Mouse (Mus musculus) heart, embryonic 13.5 days (tissue): ENCODE data around the gene Commd1. TPM values are rescaled to one million over a fixed set of nuclear protein-coding genes. Genes with fewer than 3 reads are reported as not detected.

ENCODE experiments used
- ATAC-seq: fragments of 200-750 bp; cut with Nextera tagmentation; 2 replicates; pipeline ENCODE4 v1.8.0; 2017; ENCODE audit warnings: moderate TSS enrichment; ENCODE audit not compliant: insufficient number of reproducible peaks, low FRiP score, low TSS enrichment; ENCODE audit errors: extremely low read depth
- H3K27ac ChIP-seq: fragments of 300-500 bp; sonication (generic); replicated peaks from 2 replicates; pipeline ENCODE4 v1.5.1; 2015; ENCODE audit warnings: moderate library complexity, mild to moderate bottlenecking, inconsistent platforms
- H3K27me3 ChIP-seq: fragments of 300-500 bp; sonication (generic); replicated peaks from 2 replicates; pipeline ENCODE4 v1.6.1; 2015; ENCODE audit warnings: mild to moderate bottlenecking, inconsistent platforms
- H3K36me3 ChIP-seq: fragments of 300-500 bp; sonication (generic); 2 replicates; pipeline ENCODE4 v1.6.1; 2015; ENCODE audit warnings: mild to moderate bottlenecking, inconsistent platforms
- H3K4me1 ChIP-seq: fragments of 300-500 bp; sonication (generic); 2 replicates; pipeline ENCODE4 v1.6.1; 2015; ENCODE audit warnings: inconsistent platforms
- H3K4me2 ChIP-seq: fragments of 300-500 bp; sonication (generic); 2 replicates; pipeline ENCODE4 v1.6.1; 2015; ENCODE audit warnings: inconsistent platforms, mild to moderate bottlenecking, moderate library complexity
- H3K4me3 ChIP-seq: fragments of 300-500 bp; sonication (generic); 2 replicates; pipeline ENCODE4 v1.5.1; 2015; ENCODE audit warnings: moderate library complexity, mild to moderate bottlenecking, inconsistent platforms
- H3K9ac ChIP-seq: fragments of 300-500 bp; sonication (generic); 2 replicates; pipeline ENCODE4 v1.6.1; 2015; ENCODE audit warnings: inconsistent platforms, mild to moderate bottlenecking, moderate library complexity
- H3K9me3 ChIP-seq: fragments of 300-500 bp; sonication (generic); 2 replicates; pipeline ENCODE4 v1.6.1; 2016; ENCODE audit warnings: inconsistent platforms
- WGBS: fragments of 180-500 bp; shearing (Covaris S2); methylation state at CpG from one replicate; pipeline ENCODE4 v1.1.7; 2015; ENCODE audit warnings: mixed read lengths; 5-methylcytosine and 5-hydroxymethylcytosine counted together
- polyA plus RNA-seq: library from polyadenylated mRNA; unstranded; fragments of >200 nt; fragmentation: Nextera tagmentation; extraction: Ambion mirVana; gene quantifications from 2 replicates; pipeline ENCODE4 v1.2.1, GENCODE M21; 2015

Gene Commd1
- polyA plus RNA-seq, 1 experiment from 2014 or later: 309 TPM

DNA sequence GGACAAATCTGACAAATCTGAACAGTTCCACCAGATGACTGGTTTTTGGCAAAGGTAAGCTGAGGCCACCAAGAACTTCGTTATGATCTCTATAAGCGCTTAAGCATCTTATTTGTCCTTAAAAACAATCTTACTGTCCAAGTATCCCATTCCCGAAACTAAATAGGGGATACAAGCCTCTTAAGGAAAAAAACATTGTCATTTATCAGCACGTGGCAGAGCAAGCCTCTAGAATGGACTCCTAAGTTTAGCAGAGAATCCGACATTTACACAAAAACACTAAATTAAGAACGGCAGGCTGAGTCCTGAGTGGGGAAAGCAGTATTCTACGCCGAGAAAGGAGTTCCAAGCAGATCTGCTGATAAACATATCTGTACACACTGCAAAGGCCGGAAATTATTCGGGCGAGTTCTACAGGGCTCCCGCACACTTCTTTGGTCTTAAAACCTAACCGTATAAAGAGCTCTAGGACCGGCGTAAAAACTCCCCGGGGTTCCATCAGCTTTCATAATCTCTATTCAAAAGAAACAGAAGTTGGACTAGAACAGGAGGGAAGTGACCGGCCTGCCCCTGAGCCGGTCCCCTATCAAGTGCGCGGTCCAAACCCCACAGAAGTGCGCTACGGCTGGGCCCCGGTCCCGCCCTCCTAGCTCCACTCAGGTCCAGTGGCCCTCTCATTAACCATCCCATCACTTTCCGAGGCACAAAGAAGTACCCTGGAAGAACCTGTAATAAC lies 124.3 kb downstream of the Commd1 start:
- 23% methylated on average over 25 of the region's 25 CpGs for WGBS
- Histone ChIP-seq H3K36me3 (no peaks in the 10 kb centered on the region), H3K27ac (no peak overlapping the region), H3K4me2 (peak overlapping the region; percentile 100), H3K9ac (peak overlapping the region; percentile 88), H3K4me1 (peaks cover 27% of the 10 kb centered on the region), H3K9me3 (no peaks in the 10 kb centered on the region), H3K27me3 (peaks cover 20% of the 10 kb centered on the region), H3K4me3 (peak overlapping the region; percentile 85)
- ATAC-seq: no peak

DNA sequence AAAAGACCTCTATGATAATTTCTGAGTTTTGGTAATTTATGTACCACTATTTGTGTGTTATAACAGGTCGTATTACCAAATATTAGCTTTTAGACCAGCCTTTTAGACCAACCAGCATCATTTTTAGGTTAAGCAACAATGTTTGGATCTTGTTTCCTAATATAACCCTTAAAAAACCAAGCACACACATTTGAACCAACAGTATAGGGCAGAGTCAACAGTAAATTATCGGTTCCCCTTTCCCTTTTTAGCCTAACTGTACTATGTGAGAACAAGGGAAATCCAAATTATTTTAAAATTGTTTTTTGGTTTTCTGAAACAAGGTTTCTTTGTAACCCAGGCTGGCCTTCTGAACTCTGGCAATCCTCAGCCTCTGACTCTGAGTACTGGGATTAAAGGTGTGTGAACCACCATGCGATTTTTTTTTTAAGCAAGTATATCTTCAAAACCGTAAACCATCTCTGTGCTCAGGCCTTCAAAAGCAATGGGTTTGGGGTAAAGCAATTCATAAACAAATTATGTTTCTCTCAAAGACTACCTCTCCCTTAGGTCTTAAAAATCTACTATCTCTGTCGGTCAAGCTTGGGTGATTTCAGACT lies 125.0 kb downstream of the Commd1 start:
- Histone ChIP-seq H3K9ac (no peak overlapping the region), H3K27ac (no peak overlapping the region), H3K27me3 (peaks cover 20% of the 10 kb centered on the region), H3K36me3 (no peaks in the 10 kb centered on the region), H3K4me2 (peak overlapping the region; percentile 100), H3K9me3 (no peaks in the 10 kb centered on the region), H3K4me1 (peaks cover 33% of the 10 kb centered on the region), H3K4me3 (peak overlapping the region; percentile 85; the same call in 1 of the 2 replicates)
- WGBS: 80% methylated on average over 5 of the region's 5 CpGs
- ATAC-seq: no peak

DNA sequence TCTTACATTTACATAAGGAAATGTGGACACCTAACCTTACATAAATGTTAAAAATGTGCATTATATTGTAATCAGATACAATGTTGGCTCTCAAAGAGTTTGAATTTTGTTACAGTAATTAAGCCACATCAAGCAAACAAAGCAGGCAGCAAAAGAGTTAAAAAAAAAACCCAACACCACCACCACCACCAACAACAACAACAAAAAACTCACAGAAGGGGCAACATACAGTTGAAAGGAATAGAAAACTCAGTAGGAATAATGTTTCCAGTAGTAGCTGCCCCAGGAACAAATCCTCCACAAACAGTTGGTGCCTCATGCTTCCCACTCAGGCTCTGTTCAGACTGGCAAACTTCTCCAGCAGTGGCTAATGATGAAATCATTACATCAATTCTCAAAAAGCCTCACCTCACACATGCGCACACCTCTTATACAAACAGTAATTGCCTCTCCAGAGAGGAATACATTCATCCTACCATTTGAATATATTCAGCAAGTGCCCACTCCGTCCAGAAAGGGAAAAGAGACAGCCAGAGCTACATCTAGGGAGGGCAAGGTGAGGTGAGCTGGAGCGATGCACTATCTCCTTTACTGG lies 125.7 kb downstream of the Commd1 start:
- 85% methylated on average over 3 of the region's 3 CpGs for WGBS
- Histone ChIP-seq H3K27ac (no peak overlapping the region), H3K27me3 (peaks cover 20% of the 10 kb centered on the region), H3K9me3 (no peaks in the 10 kb centered on the region), H3K36me3 (no peaks in the 10 kb centered on the region), H3K9ac (no peak overlapping the region), H3K4me3 (no peak overlapping the region), H3K4me2 (no peak overlapping the region), H3K4me1 (peaks cover 33% of the 10 kb centered on the region)
- no peak for ATAC-seq

DNA sequence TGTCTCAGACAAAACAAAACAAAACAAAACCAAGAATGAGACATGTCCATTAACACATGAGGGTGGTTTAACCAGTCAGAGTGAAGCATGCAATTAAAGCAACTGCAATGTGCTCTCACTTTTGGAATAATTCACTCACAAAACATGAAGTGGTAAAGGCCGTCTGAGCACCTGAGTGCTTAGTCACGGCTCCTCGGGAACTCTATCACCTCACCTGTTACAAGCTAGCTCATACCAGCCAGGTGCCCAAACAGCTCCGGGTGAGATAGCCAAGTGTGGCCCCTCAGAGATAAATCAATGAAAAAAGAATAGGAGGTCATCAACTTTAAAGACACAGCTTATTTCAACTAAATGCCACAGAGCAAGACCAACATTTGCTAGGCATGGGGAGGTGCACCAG lies 127.6 kb downstream of the Commd1 start:
- ATAC-seq: no peak
- no peak overlapping the region for H3K4me3 ChIP-seq
- H3K4me1 ChIP-seq: peaks cover 45% of the 10 kb centered on the region
- H3K9me3 ChIP-seq: no peaks in the 10 kb centered on the region
- H3K27me3 ChIP-seq: peaks cover 20% of the 10 kb centered on the region
- no peak overlapping the region for H3K9ac ChIP-seq
- H3K27ac ChIP-seq: no peak overlapping the region
- no peak overlapping the region for H3K4me2 ChIP-seq
- no peaks in the 10 kb centered on the region for H3K36me3 ChIP-seq
- WGBS: 75% methylated on average over 4 of the region's 4 CpGs

DNA sequence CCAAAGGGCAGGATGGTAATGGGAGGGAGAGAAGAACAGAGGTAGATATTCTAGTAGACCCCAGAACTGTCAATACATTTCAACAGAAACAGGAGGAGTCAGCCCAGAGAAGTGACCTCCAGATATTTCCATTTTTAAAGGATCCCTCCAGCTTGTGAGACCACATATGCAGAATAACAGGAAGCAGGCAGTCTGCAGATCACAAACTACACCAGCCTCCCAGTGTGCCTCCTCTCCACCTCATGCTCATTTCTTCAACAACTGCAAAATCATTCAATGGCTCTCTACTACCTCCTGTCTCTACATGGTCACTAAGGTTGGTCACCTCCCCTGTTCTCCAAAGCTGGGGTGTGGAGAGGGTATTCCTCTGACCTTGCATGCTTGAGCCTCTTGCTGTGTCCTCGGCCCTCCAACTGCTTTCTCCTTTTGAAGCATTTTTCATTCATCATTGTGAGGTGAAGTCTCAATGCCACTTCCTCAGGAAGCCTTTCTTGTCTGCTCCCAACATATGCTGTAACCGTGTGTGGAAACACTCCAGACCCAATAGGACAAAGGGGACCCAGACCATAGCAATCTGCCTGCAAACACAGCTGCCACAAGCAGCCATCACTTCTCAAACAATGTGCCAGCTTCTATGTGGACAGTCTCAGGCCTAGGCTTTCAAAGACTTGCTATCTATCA lies 128.6 kb downstream of the Commd1 start:
- H3K27ac ChIP-seq: peak overlapping the region; percentile 58; the same call in 1 of the 2 replicates
- WGBS: 34% methylated on average over 2 of the region's 2 CpGs
- ATAC-seq: no peak

DNA sequence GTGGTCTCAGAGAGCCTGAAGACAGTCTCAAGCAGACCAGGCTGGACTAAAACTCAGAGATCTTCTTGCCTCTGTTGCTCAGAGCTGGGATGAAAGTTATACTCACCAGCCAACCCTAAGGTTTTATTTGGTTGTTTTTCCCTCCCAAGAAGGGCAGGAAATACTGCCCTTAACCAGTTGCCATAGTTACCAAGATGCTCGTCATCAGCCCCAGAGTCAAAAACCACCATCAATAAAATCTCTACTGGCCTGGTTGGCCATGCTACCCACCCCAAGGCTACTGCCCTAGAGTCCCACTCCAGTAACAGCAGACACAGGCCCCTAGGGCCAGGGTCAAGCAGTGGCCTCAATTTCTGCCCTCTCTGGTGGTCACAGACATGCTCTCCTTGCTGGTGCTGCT lies 129.7 kb downstream of the Commd1 start:
- H3K27me3 ChIP-seq: peaks cover 6% of the 10 kb centered on the region
- no peaks in the 10 kb centered on the region for H3K36me3 ChIP-seq
- no peak overlapping the region for H3K4me3 ChIP-seq
- no peaks in the 10 kb centered on the region for H3K9me3 ChIP-seq
- no peak overlapping the region for H3K27ac ChIP-seq
- peaks cover 53% of the 10 kb centered on the region for H3K4me1 ChIP-seq
- 75% methylated on average over 1 of the region's 1 CpGs for WGBS
- H3K4me2 ChIP-seq: no peak overlapping the region
- no peak for ATAC-seq
- H3K9ac ChIP-seq: no peak overlapping the region

More for the DNA sequence above, 128.6 kb downstream of the Commd1 start:
- Histone ChIP-seq H3K27me3 (peaks cover 16% of the 10 kb centered on the region), H3K36me3 (no peaks in the 10 kb centered on the region), H3K9ac (no peak overlapping the region), H3K4me3 (no peak overlapping the region), H3K4me2 (no peak overlapping the region), H3K9me3 (no peaks in the 10 kb centered on the region), H3K4me1 (peaks cover 51% of the 10 kb centered on the region)

DNA sequence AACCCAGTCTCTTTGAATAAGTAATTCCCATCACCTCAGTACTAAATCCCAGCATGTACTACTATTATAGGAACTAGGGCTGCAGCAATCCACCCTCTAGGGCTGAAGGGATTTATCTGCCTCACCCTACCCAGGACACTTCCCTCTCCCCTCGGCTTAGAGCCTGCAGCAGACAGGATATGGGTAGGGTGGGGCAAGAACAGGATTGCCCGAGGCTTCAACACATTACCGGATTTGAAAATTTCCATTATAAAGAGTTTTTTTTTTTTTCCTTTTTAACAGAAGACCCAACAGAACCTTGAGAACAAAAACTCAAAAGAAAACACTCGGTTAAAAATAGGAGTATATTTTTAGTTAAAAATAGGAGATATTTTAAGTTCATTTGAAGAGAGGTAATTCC lies 130.8 kb downstream of the Commd1 start:
- no peak overlapping the region for H3K9ac ChIP-seq
- WGBS: 36% methylated on average over 4 of the region's 4 CpGs
- H3K27ac ChIP-seq: no peak overlapping the region
- no peak overlapping the region for H3K4me3 ChIP-seq
- H3K27me3 ChIP-seq: no peaks in the 10 kb centered on the region; the same call in 1 of the 2 replicates
- no peak for ATAC-seq
- H3K36me3 ChIP-seq: no peaks in the 10 kb centered on the region
- no peaks in the 10 kb centered on the region for H3K9me3 ChIP-seq
- H3K4me2 ChIP-seq: no peak overlapping the region
- H3K4me1 ChIP-seq: peaks cover 64% of the 10 kb centered on the region

DNA sequence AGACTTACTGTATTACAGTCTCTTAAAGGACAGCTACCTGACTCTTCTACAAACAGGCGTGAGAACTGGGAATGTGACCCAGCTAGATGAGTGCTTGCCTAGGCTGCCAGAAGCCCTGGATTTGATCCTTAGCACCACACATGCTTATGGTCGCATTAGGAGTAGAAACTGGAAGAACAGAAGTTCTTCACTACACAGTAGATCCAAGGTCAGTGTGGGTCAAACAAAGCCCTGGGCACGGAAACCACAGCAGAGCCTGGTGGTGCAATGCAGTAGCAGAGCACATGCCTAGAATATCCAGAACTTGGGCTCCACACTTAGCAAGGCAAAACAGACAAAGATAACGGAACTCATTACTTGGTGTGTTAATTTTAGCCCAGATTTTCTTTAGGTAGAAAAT lies 132.1 kb downstream of the Commd1 start:
- H3K4me1 ChIP-seq: peaks cover 78% of the 10 kb centered on the region
- 0 out of 2 replicates have a peak overlapping the region, but pooled peaks have one; percentile 4 for H3K27ac ChIP-seq
- WGBS: 64% methylated on average over 4 of the region's 4 CpGs
- no peaks in the 10 kb centered on the region for H3K36me3 ChIP-seq
- no peaks in the 10 kb centered on the region for H3K27me3 ChIP-seq
- no peak for ATAC-seq
- no peak overlapping the region for H3K9ac ChIP-seq
- no peaks in the 10 kb centered on the region for H3K9me3 ChIP-seq
- H3K4me3 ChIP-seq: no peak overlapping the region
- H3K4me2 ChIP-seq: no peak overlapping the region

DNA sequence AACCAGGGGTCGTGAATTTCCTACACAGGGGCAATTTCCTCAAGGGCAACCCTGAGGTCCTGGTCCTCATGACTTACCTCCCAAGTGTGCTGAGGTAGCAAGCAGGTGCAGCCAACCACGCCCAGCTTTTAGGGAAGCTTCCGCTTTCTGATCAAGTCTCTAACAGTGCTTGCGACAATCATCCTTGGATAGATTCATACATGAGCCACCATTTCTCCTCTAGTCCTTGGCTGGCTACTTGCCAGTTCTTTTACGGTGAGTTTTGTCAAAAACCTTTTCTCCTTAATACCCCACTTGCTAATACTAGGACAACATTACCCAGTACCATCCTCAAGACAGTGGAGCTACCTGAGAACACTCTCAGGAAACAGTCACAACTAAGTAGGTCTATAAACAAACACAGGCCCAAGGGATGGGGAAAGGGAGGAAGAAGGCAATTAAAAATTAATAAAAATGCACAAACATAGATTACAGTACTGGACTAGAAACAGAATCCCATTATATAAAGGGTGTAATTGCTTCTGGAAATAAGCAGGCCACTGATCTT lies 133.5 kb downstream of the Commd1 start:
- Histone ChIP-seq H3K27me3 (no peaks in the 10 kb centered on the region), H3K4me3 (no peak overlapping the region), H3K4me1 (peaks cover 85% of the 10 kb centered on the region), H3K4me2 (no peak overlapping the region), H3K27ac (peak overlapping the region; percentile 40; the same call in 1 of the 2 replicates), H3K9me3 (no peaks in the 10 kb centered on the region), H3K9ac (no peak overlapping the region), H3K36me3 (no peaks in the 10 kb centered on the region)
- no peak for ATAC-seq
- WGBS: 74% methylated on average over 5 of the region's 5 CpGs

DNA sequence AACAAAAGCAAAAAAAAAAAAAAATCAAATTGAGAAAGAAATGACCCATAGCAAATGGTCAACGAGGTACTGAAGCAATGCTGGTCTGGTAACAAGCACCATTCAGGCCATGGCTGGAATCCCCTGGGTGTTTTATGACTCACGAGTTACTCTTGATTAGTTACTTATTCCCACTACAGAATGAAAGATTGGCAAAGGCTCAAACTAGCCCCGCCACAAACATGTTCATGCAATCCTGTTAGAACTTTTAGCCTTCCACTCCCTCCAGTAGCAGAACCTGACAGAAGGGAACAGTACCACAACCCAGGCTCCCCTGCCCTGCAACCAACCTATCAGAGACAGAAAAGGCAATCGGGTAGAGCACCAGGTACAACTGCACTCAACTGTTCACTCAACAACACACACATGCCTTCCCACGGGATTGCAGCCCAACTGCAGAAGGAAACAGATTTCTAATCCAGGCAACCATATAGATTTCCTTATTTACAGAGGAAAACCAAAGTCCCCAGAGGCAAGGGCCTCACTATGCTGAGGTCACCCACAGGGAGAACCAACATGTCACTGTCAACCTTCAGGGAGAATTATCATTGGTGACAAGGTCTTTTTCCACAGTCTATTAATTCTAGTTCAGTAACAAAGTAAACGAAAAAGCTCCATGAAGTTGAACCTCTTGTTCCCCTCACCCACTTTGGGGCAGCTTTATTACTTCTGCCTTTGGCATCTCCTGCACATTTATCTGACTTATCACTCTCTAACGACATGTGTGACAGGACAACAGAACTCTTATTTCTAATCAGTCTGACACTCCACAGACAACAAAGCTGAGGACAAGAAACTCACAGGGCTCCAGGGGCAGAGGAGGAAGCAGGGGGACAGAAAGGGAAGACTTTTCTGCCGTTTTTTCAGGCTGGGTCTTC lies 134.2 kb downstream of the Commd1 start:
- Histone ChIP-seq H3K9ac (no peak overlapping the region), H3K36me3 (no peaks in the 10 kb centered on the region), H3K4me1 (peaks cover 83% of the 10 kb centered on the region), H3K4me3 (no peak overlapping the region), H3K9me3 (no peaks in the 10 kb centered on the region), H3K4me2 (no peak overlapping the region), H3K27ac (peak overlapping the region; percentile 40; the same call in 1 of the 2 replicates), H3K27me3 (no peaks in the 10 kb centered on the region)
- no peak for ATAC-seq
- WGBS: 39% methylated on average over 8 of the region's 8 CpGs
